Mouse (Mus musculus) CD4-positive, CD25-positive, alpha-beta regulatory T cell, adult 9 weeks (primary cell): ENCODE data around the gene Pkp4. TPM values are rescaled to one million over a fixed set of nuclear protein-coding genes. Genes with fewer than 3 reads are reported as not detected.

ENCODE experiments used
- polyA plus RNA-seq: library from polyadenylated mRNA; unstranded; fragments of 100-300 nt; shearing (Covaris generic); gene quantifications from one replicate; pipeline ENCODE4 v1.2.1, GENCODE M21; 2017

Gene Pkp4
- polyA plus RNA-seq, result 10.4 TPM

GRCm38 (mm10) chr2:59160605-59160963, at the start of gene Pkp4, which contains the start of gene Ccdc148:
Gene Pkp4, plus strand, starts transcription at chr2:59160850.
Gene Ccdc148, minus strand, starts transcription at chr2:59160683.

Other genes starting within 250 kb of the Pkp4 start
- gene Ccdc148, start 167 bp upstream of the Pkp4 start, polyA plus RNA-seq, result 1.0 TPM